Mouse (Mus musculus) left cerebral cortex, adult 2 months (tissue): ENCODE data around the gene Pkd1l1. TPM values are rescaled to one million over a fixed set of nuclear protein-coding genes. Genes with fewer than 3 reads are reported as not detected.

ENCODE experiments used
- DNase-seq, 2 experiments: peaks; one replicate each; pipeline ENCODE4 v3.0.0; 2021 to 2022; ENCODE audit warnings: low spot score in 2 of 2, mixed read lengths in 1 of 2; ENCODE audit errors: extremely low spot score in 1 of 2
- H3K27ac ChIP-seq: fragments of 200-600 bp; 2 replicates; pipeline ENCODE4 v1.8.1; 2022
- H3K4me3 ChIP-seq: fragments of 200-600 bp; 2 replicates; pipeline ENCODE4 v1.8.1; 2022
- CTCF ChIP-seq: fragments of 200-600 bp; IDR thresholded peaks from 2 replicates; pipeline ENCODE4 v1.8.1; 2022; ENCODE audit warnings: antibody characterized with exemption, mild to moderate bottlenecking, moderate library complexity
- intact Hi-C: fragments of 180-260 bp; cut with DNase I; formaldehyde crosslinking; loops from one replicate; pipeline ENCODE4 v1.15.1; 2025
- long read RNA-seq, 2 experiments: library from polyadenylated mRNA; stranded (forward); transcript quantifications; one replicate each; pipeline ENCODE4 v2.0.0; 2021; ENCODE audit warnings: borderline mapping rate in 2 of 2
- total RNA-seq, 2 experiments: library from RNA; stranded (reverse); gene quantifications; 2 replicates each; pipeline ENCODE4 v1.2.3; 2021

Pkd1l1 gene
- total RNA-seq, result under 1 TPM in 1 of 2 experiments, not detected in 1; 0.07 TPM
- long read RNA-seq, experiment 1, result 0 reads
- long read RNA-seq, experiment 2, result 0 reads

- Histone ChIP-seq H3K4me3 (no peak within 1 kb of the TSS), H3K27ac (no peak within 1 kb of the TSS)
- DNase-seq, result no peak
- intact Hi-C loops, result no loop called here
- no peak for TF ChIP-seq CTCF
These were observed at the start of gene Pkd1l1 for GRCm38 (mm10) chr11:8973166-8973565. TSS of gene Pkd1l1 (minus strand) at chr11:8973266.

GRCm38 (mm10) chr11:9020207-9020606, 47.1 kb upstream of the Pkd1l1 start:
- TF ChIP-seq CTCF, result no peak
- no peak for DNase-seq
- Histone ChIP-seq H3K27ac (no peak overlapping the region), H3K4me3 (no peak overlapping the region)
- intact Hi-C loops, result no loop called here

GRCm38 (mm10) chr11:9018491-9019267, 45.6 kb upstream of the Pkd1l1 start:
- no peak for DNase-seq
- H3K4me3 ChIP-seq, result no peak overlapping the region
- intact Hi-C loops, result no loop called here
- no peak for TF ChIP-seq CTCF
- no peak overlapping the region for H3K27ac ChIP-seq

GRCm38 (mm10) chr11:9014740-9015139, 41.7 kb upstream of the Pkd1l1 start:
- no peak overlapping the region for H3K27ac ChIP-seq
- H3K4me3 ChIP-seq, result no peak overlapping the region
- no peak for DNase-seq
- TF ChIP-seq CTCF, result no peak
- intact Hi-C loops, result no loop called here

- intact Hi-C loops, result loop anchor here (2.0 kb wide), 1 partner anchor 117 kb away; no protein-coding TSS in a partner anchor
- no peak for TF ChIP-seq CTCF
- DNase-seq, result no peak
- peak overlapping the region; percentile 87; the same call in 1 of the 2 replicates for H3K27ac ChIP-seq
- peak overlapping the region; percentile 72 for H3K4me3 ChIP-seq
These were observed 38.3 kb upstream of the Pkd1l1 start for GRCm38 (mm10) chr11:9011348-9011747.

DNA sequence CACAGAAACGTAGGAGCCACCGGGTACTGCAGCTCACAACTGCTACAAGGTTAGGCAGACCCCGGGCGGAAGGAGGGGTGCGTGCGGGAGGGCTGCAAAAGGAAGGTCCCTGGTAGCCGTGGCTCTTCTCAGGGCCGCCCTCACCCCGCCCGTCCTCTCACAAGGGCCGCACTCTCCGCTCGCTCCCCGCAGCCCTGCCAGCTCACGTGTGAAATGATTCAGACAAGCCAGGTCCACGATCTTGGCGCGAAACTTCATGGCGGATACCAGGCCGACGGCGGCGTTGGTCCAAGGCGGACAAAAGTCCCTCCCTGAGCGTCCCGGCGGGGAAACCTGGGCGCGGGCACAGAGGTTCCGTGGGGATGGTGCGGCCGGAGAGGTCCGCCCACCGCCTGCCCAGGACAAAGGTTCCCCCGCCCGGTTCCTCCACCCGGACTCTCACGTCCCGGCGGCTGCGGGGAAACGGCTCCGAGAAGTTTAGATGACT, 37.8 kb upstream of the Pkd1l1 start, which contains the start of gene Hus1:
Hus1 (minus strand) TSS at position 339 of the 487 bp plus-strand sequence.
- DNase-seq, result peak; percentile 76 to 82
- Histone ChIP-seq H3K27ac (peak within 1 kb of the TSS; percentile 87), H3K4me3 (peak within 1 kb of the TSS; percentile 72)
- intact Hi-C loops, result loop anchor here (2.0 kb wide), 1 partner anchor 118 kb away; no protein-coding TSS in a partner anchor
- TF ChIP-seq CTCF, result no peak; the same call in 1 of the 2 replicates

DNA sequence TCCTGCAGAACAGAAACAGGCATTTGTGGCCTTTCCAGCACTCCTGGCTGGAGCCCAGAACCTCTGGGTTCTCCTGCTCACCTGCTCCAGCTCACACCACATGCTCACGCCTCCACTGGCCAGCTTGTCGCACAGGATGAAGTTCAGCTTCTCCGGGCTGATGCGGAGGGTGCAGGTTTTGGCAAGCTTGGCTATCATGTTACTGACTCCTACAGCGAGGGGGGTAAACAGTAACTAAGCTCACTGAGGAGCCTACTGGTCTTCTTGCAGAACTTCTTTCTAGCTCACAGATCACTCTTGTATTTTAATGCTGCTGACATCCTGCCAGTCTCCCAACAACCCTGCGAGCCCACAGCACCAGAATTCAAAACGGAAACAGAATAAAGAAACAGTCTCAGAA, 37.4 kb upstream of the Pkd1l1 start:
- peak overlapping the region; percentile 72 for H3K4me3 ChIP-seq
- H3K27ac ChIP-seq, result peak overlapping the region; percentile 87
- no peak for TF ChIP-seq CTCF
- DNase-seq, result peak in 1 of 2 experiments; percentile 33
- intact Hi-C loops, result loop anchor here (2.0 kb wide), 1 partner anchor 118 kb away; no protein-coding TSS in a partner anchor

DNA sequence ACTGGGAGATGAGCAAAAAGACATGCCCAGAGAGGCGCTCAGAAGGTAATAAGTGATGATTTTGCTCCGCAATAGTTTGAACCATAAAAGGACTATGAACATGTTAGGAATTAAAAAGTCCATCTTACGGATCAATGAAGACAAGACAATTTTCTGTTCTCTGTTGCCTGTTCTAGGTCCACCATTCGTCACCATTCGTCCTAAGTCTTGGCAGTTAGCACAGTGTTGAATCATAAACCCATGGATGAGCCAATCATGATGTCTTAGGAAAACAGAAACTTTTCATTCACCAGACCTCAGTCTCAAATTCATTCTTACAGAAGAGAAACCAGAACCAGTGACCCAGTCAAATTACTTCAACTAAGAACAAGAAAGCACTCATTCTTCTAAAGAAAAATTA, 35.7 kb upstream of the Pkd1l1 start:
- H3K4me3 ChIP-seq, result no peak overlapping the region
- intact Hi-C loops, result no loop called here
- DNase-seq, result no peak
- TF ChIP-seq CTCF, result no peak
- H3K27ac ChIP-seq, result no peak overlapping the region

- Histone ChIP-seq H3K4me3 (no peak overlapping the region), H3K27ac (no peak overlapping the region)
- TF ChIP-seq CTCF, result peak; percentile 35
- intact Hi-C loops, result no loop called here
- no peak for DNase-seq
These were observed 15.0 kb upstream of the Pkd1l1 start for GRCm38 (mm10) chr11:8988084-8988483.

GRCm38 (mm10) chr11:8986058-8986457, 13.0 kb upstream of the Pkd1l1 start:
- DNase-seq, result no peak
- no peak for TF ChIP-seq CTCF
- Histone ChIP-seq H3K27ac (no peak overlapping the region), H3K4me3 (no peak overlapping the region)
- intact Hi-C loops, result no loop called here

DNA sequence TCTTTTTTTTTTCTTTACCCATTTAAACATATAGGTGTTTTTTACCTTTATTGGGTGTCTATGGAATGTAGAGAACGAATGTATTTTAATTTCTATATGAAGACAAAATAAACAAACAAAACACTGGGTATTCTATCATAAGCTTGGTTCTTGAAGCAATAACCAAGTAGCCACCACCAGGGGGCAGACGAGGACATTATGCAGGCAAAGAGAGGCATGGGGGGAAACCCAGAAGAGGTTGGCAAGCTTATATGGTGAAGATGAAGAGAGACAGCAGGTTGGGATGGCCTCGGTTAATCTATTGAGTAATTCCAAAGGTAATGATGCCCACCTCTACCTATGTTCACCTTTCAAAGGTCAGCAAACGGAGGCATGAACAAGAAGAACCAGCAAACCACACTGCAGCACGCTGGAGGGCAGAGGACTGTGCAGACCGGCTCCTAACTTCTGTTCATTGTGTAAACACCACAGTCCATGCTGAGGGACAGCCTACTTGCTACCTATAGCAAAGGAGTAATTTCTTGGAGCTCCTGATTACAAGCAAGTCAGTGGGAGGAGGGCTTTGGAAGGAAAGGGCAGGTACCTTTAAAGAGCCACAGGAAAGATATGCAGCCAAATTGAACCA, 10.3 kb upstream of the Pkd1l1 start:
- intact Hi-C loops, result loop anchor here (1.0 kb wide), 1 partner anchor 153 kb away; no protein-coding TSS in a partner anchor
- peak; percentile 88 for TF ChIP-seq CTCF
- Histone ChIP-seq H3K4me3 (no peak overlapping the region), H3K27ac (no peak overlapping the region)
- DNase-seq, result peak; percentile 56 to 66

GRCm38 (mm10) chr11:8978154-8978553, 5.1 kb upstream of the Pkd1l1 start:
- intact Hi-C loops, result no loop called here
- TF ChIP-seq CTCF, result no peak
- no peak for DNase-seq
- Histone ChIP-seq H3K4me3 (no peak overlapping the region), H3K27ac (no peak overlapping the region)
